Mouse (Mus musculus): ENCODE measurements around the gene Rhov.

Rhov gene

DNA sequence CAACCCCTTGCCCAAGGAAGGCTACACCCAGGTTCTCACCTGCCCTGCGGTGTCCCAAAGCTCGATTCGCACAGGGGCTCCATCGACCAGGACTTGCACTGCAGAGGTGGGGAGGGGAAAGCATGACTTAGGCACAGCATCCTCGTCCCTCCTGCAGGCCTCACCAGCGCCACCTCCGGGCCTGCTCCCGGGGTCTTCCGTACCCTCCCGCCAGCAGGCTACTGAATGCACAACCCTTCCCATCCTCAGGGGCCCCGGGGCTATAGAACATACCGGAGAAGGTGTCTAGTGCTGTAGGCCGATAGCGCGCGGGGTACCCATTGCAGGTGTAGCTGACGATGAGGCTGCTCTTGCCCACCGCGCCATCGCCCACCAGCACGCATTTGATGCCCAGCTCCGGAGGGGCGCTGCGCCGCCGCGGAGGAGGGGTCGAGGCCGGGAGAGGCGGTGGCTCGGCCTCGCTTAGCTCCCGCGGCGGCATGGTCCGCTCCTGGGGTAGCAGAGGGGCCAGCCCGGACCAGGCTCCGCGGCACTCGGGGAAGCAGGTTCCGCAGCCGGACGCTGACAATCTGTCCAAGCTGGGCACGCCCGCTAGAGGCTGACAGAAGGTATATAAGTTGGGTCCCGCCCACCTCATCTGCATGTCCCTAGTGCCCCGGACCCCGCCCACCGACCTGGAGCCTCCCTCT, at the start of gene Rhov:
Gene Rhov (minus strand): TSS at position 630 of the 689 bp plus-strand sequence.
- peak; percentile 61 for DNase-seq (ENCODE audit: low spot score)

DNA sequence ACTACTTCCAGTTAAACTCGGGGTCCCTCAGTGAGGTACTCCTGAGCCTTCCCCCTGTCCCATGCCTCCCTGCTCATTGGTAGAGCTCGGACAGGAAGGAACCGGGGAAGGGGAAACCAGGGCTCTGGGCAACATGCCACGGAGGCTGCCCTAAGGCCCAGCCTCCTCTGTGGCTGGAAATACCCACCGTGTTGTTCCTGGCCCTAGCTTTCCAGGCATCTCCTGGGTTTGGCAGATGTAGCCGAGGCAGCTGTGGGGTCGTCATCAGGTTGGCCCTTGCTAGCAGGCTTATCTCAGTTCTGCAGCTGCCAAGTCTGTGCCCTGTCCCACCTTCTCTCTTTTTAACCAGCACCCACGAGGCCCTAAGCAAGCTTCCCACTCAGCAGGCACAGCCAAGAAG, 49.5 kb upstream of the Rhov start:
- no peak for DNase-seq (ENCODE audit: low spot score)

DNA sequence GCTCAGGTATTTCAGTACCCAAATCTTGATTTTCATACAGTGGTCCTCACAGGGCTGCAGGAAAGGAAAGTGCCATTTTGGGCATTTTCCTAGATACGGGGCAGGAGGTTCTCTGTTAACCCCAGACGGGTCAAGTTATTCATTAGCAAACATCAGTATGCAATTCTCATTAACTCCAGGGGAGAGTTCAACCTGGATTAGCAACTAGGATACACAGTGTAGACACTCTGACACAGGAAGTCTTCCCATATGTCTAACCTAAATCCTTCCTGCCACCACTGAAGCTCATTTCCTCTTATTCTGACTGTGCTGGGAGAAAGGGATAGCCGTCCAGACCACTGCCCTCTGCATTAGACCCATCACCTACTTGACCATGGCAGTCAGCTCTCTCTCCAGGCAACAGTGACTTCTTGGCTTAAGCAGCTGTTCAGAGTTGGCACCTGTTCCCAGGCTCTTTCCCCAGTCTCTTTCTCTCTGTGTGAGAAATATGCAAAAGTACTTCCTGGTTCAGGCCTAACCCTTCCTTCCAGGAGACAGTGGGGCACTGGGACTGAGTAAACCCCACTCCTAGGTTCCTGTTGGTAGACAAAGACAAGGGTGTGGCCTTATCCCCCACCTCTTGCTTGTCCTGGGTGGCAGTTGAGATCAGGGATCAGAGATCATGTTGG, 47.1 kb upstream of the Rhov start:
- no peak for DNase-seq (ENCODE audit: low spot score)

DNA sequence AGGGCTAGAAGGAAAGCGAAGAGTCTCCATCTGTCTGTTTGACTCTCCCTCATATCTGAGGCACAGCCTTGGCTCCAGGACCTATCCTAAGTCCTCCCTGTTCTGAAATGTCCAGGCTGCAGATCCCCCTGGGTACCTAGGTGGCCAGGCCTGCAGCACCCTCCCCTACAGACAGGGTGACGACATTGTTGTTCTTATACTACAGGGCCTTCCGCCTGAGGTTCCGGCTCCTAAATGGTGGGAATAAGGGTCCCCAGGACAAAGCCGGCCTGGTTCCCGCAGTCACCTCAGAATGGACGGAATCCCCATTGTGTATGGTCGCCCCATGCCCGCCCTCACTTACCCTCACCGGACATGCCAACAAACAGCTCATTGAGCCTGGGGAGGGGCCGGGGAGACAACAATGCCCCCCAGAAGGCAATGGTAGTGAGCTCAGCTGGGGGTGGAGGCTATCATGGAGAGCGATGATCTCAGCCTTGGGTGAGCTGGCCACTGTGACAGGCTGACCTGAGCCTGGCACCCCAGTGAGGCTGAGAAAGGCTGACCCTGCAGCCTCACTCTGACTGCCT, 43.8 kb upstream of the Rhov start:
- DNase-seq (ENCODE audit: low spot score): no peak

DNA sequence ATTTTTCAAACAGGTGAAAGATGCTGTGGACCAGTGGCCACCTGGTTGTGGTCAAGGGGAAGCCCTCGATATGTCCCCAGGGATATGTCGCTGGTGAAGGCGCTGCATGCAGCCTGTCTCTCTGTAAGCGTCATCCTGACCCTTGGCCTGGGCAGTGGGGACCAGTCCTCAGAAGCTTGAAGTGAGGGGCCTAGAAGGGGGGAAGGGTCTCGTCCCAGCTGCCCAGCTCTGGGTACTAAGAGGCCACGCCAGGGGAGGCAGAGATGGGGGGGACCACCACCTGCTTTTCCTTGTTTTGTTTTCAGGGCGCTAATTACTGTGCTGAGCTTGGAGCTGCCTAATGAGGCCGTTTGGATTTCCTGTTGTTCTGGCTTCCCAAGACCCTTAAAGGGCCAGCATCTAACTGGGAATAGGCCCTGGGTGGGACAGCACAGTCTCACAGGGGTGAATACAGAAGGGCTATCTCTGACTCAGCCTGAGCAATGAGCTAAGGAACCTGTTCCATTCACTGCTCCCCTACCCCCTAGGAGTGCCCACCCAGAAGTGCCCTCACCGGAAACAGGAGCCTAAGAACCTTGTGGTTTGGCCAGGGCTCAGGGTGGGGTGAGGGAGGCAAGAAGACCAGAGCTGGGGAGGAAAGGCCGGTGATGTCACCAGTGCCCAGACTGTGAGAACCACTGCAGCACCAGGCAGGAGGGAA, 42.9 kb upstream of the Rhov start:
- no peak for DNase-seq (ENCODE audit: low spot score)

DNA sequence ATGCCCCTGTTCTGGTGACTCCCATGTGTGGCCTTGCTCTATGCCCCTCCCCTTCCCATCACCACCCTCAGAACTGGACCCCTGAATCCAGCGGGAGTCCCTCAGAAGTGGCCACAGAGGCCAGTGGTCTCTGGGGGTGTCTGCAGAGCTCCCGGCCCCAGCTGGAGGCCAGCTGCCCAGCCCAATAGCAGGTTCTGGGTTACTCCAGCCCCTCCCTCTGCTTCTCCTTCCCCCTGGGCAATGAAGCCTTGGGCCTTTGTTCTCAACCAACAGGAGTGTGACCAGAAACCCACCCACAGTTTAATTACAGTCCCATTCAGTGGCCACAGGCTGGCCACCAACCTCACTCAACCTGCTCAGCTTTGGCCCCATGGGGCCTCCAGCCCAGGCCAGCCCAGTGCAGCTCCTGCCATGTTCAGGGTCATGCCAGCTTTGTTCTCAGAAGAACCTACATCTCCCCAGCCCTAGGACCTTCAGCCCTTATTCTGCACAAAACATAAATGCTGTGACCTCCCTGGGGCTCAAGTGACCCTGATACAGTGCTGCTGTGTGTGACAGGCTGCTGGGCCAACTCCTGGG, 41.4 kb upstream of the Rhov start:
- DNase-seq (ENCODE audit: low spot score): no peak

DNA sequence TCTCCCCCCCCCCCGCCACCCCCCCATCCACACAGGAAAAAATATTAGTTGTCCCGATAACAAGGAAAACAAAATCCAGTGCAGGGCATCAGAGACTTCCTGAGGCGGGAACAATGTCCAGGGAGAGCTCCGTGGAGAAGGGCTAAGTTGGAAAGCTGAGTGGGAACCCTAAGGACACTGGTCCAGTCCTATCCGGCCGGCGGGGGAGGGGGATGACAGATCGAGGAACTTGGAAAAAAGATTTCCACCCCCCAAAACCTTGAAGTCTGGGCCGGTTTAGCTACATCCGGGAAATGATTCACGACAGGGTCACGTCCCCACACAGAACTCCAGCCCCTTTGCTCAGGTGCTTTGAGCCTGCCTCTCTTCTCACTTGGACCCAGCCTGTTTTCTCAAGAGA, 40.5 kb upstream of the Rhov start:
- no peak for DNase-seq (ENCODE audit: low spot score)

DNA sequence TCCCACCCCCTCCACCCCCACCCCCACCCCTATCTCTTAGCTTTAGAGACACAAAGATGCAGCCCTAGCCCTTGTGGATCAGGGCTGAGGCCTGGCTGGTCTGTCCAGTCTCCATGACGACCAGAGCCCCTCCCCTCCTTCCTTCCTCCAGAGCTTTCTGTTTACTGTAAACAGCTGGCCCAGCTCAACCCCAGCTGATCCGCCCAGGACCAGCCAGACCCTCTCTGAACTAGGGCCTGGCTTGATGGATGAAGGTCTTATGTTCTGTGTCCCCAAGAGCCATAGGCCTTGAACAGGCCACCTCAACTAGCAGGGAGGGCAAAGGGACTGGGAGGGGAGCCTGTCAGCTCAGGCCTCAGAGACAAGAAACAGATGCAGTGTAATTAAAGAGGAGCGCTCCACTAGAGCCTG, 33.7 kb upstream of the Rhov start:
- no peak for DNase-seq (ENCODE audit: low spot score)

DNA sequence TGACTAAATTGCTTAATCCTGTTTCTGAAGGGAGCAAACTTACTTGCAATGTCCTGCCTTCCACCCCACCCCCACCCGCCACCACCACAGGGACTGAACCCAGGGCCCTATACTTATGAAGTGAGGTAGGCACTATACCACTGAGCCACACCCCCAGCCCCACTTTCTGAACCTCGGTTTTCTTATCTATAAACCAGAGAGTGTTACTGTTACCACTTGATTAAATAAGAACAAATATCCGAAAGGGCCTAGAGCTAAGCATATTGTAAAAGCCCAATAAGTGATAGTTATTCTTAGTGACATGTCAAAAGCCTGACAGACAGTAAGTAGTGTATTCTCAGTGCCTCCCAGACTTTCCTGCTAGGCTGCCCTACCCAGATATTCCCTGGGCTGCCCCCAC, 33.3 kb upstream of the Rhov start:
- DNase-seq (ENCODE audit: low spot score): no peak

DNA sequence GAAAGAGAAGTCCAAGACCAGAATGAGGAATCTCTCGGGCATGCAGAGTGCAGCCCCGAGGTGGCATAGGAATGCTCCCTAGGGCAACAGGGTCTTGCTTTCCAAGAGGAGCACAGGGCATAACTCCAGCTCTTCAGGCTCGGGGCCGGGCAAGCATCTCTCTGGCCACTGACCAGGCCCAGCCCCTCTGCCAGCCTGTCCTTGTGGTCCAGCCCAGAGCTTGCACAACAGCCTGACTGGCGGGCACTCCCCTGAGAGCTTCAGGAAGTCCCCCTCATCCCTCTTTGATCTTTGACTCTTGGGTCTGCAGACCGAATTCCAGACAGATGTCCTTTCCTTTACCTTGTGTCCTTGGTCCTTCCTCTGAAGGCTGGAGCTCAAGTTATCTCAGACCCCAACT, 31.8 kb upstream of the Rhov start:
- DNase-seq (ENCODE audit: low spot score): no peak

DNA sequence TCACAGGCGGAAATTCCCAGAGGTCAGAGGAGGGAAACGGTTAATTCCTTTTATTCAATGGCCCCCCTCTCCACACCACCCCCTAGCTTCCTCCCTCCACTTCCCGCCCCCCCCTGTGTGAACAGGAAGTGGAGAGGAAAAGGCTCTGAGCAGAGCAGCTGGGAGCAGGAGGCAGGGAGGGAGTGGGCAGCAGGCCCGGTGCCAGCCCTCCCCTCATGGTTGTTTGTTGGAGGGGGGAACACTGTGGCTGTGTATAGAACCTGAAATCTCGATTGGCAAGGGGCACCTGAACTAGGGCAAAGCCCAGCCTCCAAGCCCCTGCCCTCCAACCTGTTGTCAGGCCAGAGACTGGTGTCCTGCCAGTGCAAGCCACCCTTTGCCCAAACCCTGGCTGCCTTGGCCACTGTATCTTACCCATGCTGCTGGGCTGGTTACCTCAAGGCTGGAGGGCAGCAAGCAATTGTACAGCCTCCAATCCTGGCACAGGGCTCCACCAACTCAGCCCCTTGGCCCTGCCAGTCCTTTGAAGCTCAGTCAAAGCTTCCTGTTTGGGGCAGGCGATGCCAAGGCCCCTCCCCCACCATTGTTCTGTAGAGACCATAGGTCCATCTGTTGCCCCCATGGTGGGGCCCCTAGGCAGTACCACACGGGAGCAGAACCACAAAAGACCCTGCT, 29.9 kb upstream of the Rhov start:
- DNase-seq (ENCODE audit: low spot score): no peak

DNA sequence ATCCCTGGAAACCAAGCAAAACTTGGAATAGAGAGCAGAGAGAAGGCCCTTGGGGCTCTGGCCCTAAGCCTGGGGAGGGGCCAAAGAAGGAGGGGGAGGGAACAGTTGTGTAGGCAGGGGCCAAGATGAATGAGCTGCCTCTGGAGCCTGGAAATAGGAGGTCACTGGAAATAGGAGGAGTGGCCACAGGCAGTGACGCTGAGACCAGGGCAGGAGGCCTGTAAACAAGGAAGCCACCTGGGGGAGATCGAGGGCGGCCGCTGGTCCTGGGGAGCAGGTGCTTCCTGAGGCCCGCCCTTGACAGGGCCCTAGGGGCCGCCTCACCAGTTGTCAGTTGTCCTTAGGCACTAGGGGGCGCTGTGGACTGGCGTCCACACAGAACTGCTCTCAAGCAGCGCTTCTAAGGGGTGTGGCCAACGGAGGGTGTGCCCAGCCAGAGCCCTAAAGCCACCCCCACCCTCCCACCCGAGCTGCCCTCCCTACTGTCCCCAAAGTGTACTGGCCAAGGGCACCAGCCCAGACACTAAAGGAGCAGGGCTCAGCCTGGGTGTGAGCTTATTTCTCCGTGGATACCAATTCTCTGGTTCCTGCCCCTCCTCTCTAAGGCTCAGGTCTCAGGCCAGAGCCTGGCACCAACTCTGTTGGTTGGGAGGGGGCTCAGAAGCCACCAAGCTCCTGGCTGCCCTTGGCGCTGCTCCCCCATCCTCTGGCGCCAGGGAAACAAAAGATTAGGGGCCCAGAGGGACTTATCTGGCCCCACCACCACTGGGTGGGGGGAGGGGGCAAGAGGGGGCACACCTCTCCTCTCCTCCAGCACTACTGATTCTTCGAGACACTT, 29.1 kb upstream of the Rhov start:
- DNase-seq (ENCODE audit: low spot score): peak; percentile 85

DNA sequence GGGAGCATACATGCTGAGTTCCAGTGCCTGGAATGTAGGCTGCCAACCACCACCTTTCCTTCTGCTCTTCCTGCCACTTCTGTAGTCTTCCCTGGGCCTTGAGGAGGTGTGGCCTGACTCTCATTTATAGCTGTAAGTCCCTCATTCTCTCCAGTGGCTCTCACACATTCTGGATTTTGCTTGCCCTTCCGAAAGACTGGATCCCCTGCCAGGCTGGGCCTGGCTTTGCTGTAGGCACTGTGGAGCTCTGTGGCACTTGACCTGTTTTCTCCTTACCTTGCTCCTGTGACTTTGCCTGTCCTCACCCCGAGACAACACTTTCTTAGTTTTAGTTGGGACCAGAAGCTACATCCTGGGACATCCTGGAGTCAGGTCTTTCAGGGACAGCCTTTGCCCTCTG, 27.8 kb upstream of the Rhov start:
- no peak for DNase-seq (ENCODE audit: low spot score)

DNA sequence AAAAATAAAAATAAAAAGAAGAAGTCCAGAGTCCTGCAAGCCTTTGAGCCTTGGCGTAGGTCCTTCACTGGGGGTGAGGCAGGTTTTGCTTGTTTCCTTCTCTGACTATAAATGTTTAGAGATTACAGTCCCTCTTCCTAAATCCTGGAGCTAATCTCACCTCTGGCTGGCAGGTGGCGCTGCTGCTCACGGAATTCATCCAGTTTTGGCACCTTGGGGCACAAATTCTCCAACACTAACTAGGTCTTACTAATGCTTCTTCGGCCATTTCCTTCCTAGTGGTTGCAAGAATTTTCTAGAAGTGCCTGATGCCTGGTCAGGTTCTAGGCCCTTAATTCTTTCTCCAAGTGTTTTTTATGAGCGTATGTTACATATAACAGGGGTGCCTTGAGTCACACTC, 27.3 kb upstream of the Rhov start:
- DNase-seq (ENCODE audit: low spot score): no peak

DNA sequence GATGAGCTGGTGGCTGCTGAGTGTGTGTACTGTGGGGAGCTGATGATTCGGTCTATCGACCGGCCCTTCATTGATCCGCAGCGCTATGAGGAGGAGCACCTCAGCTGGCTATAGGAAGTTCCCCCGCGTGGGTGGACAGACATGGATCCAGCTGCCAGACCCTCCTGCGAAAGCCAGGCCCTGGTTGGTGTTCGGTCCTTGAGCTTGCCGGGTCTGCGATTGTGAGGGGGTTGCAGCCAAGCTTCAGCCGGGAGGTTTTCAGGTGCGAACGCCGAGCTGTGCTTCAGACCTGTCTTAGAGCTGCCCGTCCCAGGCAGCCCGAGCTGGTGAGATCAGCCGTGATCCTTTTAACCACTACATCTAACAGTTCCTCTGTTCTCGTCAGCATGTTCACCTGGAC, 26.4 kb upstream of the Rhov start:
- DNase-seq (ENCODE audit: low spot score): no peak

DNA sequence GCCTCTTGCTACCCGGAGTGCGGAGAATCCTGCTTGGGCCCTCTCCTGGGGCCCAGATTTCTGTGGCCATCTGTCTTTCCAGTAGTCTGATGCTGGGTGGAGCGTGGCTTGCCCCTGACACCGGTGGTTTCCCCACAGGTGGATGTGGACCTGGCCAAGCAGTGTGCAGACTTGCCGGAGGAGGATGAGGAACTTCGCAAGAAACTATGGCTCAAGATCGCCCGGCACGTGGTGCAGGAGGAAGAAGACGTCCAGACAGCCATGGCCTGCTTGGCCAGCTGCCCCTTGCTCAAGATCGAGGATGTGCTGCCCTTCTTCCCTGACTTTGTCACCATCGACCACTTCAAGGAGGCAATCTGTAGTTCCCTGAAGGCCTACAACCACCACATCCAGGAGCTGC, 25.7 kb upstream of the Rhov start:
- no peak for DNase-seq (ENCODE audit: low spot score)

DNA sequence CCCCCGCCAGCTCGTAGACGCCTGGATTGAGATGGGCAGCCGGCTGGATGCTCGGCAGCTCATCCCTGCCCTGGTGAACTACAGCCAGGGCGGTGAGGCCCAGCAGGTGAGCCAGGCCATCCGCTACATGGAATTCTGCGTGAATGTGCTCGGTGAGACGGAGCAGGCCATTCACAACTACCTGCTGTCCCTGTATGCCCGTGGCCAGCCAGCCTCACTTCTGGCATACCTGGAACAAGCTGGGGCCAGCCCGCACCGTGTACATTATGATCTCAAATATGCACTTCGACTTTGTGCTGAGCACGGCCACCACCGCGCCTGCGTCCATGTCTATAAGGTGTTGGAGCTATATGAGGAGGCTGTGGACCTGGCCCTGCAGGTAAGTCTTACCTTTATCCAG, 23.3 kb upstream of the Rhov start:
- DNase-seq (ENCODE audit: low spot score): no peak

DNA sequence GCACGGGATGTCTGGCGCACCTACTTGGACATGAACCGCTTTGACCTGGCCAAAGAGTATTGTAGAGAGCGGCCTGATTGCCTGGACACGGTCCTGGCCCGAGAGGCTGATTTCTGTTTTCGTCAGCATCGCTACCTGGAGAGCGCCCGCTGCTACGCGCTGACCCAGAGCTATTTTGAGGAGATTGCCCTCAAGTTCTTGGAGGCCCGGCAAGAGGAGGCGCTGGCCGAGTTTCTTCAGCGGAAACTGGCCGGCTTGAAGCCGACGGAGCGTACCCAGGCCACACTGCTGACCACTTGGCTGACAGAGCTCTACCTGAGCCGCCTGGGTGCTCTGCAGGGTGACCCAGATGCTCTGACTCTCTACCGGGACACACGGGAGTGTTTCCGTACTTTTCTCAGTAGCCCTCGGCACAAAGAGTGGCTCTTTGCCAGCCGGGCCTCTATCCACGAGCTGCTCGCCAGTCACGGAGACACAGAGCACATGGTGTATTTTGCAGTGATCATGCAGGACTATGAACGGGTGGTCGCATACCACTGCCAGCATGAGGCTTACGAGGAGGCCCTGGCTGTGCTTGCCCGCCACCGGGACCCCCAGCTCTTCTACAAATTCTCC, 22.8 kb upstream of the Rhov start:
- DNase-seq (ENCODE audit: low spot score): no peak

DNA sequence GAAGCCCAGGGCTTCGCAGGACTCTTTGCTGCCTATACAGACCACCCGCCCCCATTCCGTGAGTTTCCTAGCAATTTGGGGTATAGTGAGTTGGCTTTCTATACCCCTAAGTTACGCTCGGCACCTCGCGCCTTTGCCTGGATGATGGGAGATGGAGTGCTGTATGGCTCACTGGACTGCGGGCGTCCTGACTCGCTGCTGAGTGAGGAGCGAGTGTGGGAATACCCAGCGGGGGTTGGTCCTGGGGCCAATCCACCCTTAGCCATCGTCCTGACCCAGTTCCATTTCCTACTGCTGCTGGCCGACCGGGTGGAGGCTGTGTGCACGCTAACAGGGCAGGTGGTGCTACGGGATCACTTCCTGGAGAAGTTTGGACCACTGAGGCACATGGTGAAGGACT, 22.2 kb upstream of the Rhov start:
- DNase-seq (ENCODE audit: low spot score): no peak

DNA sequence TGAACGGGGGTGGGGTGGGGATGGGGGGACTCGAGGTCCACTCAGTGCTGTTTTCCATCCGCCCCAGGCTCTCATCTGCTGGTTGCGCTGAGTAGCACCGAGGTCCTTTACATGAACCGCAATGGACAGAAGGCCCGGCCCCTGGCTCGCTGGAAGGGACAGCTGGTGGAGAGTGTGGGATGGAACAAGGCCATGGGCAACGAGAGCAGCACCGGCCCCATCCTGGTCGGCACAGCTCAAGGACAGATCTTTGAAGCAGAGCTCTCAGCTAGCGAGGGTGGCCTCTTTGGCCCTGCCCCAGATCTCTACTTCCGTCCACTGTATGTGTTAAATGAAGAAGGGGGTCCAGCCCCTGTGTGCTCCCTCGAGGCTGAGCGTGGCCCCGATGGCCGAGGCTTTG, 21.8 kb upstream of the Rhov start:
- DNase-seq (ENCODE audit: low spot score): no peak

DNA sequence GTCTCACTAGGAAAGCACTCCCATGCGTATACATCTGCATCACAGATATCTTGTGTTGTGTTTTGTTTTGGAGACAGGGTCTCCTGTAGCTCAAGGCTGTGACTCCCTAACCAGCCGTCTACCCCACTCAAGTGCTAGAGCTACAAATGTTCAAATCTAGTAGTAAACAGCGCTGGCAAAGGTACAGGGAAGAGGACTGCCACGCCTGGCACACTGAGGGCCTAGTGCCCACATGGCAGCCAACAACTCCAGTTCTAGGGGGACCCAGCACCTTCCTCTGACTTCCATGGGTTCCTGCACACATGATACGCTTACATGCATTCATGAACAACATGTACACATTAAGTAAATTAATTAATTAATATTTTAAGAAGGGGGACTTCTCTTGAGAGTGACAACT, 21.2 kb upstream of the Rhov start:
- DNase-seq (ENCODE audit: low spot score): no peak

All from testis, postnatal 14 days (tissue).